Mouse (Mus musculus) hindbrain, postnatal 0 days (tissue): ENCODE measurements at regions not wholly inside any gene's neighbourhood (a gene's known extent, or its start where the extent isn't known, plus 50 kb on each side); places are given as distances from the start of the nearest gene placed in this dataset.

Experiments used
- ATAC-seq: fragments of 200-750 bp; cut with Nextera tagmentation; 2 replicates; pipeline ENCODE4 v1.8.0; 2017; ENCODE audit warnings: mild to moderate bottlenecking, moderate TSS enrichment, moderate library complexity
- DNase-seq: peaks from one replicate; pipeline ENCODE4 v3.0.0-alpha.2; 2015; ENCODE audit warnings: low spot score
- H3K27ac ChIP-seq: fragments of 300-500 bp; sonication (generic); 2 replicates; pipeline ENCODE4 v1.5.1; 2014; ENCODE audit warnings: mild to moderate bottlenecking
- H3K27me3 ChIP-seq: fragments of 300-500 bp; sonication (generic); 2 replicates; pipeline ENCODE4 v1.6.1; 2014; ENCODE audit warnings: low read length, mixed read lengths; ENCODE audit not compliant: insufficient read depth
- H3K36me3 ChIP-seq: fragments of 300-500 bp; sonication (generic); 2 replicates; pipeline ENCODE4 v1.6.1; 2014; ENCODE audit warnings: low read length, mixed read lengths; ENCODE audit not compliant: insufficient read depth
- H3K4me1 ChIP-seq: fragments of 300-500 bp; sonication (generic); 2 replicates; pipeline ENCODE4 v1.6.1; 2014; ENCODE audit warnings: antibody characterized with exemption, low read length, mixed read lengths; ENCODE audit not compliant: insufficient read depth
- H3K4me2 ChIP-seq: fragments of 300-500 bp; sonication (generic); 2 replicates; pipeline ENCODE4 v1.6.1; 2014; ENCODE audit warnings: low read depth, mild to moderate bottlenecking, low read length, moderate library complexity, mixed read lengths
- H3K4me3 ChIP-seq: fragments of 300-500 bp; sonication (generic); 2 replicates; pipeline ENCODE4 v1.5.1; 2014; ENCODE audit warnings: low read length
- H3K9ac ChIP-seq: fragments of 300-500 bp; sonication (generic); replicated peaks from 2 replicates; pipeline ENCODE4 v1.6.1; 2014; ENCODE audit warnings: mild to moderate bottlenecking, low read length, moderate library complexity, mixed read lengths
- H3K9me3 ChIP-seq: fragments of 300-500 bp; sonication (generic); 2 replicates; pipeline ENCODE4 v1.6.1; 2016; ENCODE audit warnings: low read length, mixed read lengths
- CTCF ChIP-seq: IDR thresholded peaks from 2 replicates; pipeline ENCODE4 v1.5.1; 2016; ENCODE audit warnings: antibody characterized with exemption, control low read depth, low read depth
- WGBS: fragments of 180-500 bp; shearing (Covaris S2); extraction: QIAGEN DNeasy Blood & Tissue Kit; methylation state at CpG from one replicate; pipeline ENCODE4 v1.1.7; 2014; 5-methylcytosine and 5-hydroxymethylcytosine counted together

- peak; percentile 53; the same call in 1 of the 2 replicates for ATAC-seq
- no peaks in the 10 kb centered on the region for H3K9me3 ChIP-seq
- DNase-seq = peak; percentile 69
- WGBS = 47% methylated on average over 3 of the region's 3 CpGs
- no peak overlapping the region for H3K4me2 ChIP-seq
- no peaks in the 10 kb centered on the region; the same call in 1 of the 2 replicates for H3K4me1 ChIP-seq
- H3K36me3 ChIP-seq = no peaks in the 10 kb centered on the region
- H3K27me3 ChIP-seq = no peaks in the 10 kb centered on the region
- H3K27ac ChIP-seq = peak overlapping the region; percentile 15
- no peak overlapping the region for H3K4me3 ChIP-seq
- no peak overlapping the region for H3K9ac ChIP-seq
- TF ChIP-seq CTCF = no peak
These were observed 247.7 kb upstream of the 9630041A04Rik start for GRCm38 (mm10) chr9:101613933-101614332.

- Histone ChIP-seq H3K4me1 (no peaks in the 10 kb centered on the region; the same call in 1 of the 2 replicates), H3K4me3 (no peak overlapping the region), H3K4me2 (no peak overlapping the region), H3K9me3 (no peaks in the 10 kb centered on the region), H3K9ac (no peak overlapping the region), H3K27ac (peak overlapping the region; percentile 15; the same call in 1 of the 2 replicates), H3K27me3 (no peaks in the 10 kb centered on the region), H3K36me3 (no peaks in the 10 kb centered on the region)
- DNase-seq = peak; percentile 58
- ATAC-seq = no peak
- 45% methylated on average over 2 of the region's 2 CpGs for WGBS
- TF ChIP-seq CTCF = no peak
These were observed 248.2 kb upstream of the 9630041A04Rik start for GRCm38 (mm10) chr9:101613471-101613870.

GRCm38 (mm10) chr9:101612971-101613370 is 248.7 kb upstream of the 9630041A04Rik start:
- no peaks in the 10 kb centered on the region for H3K9me3 ChIP-seq

GRCm38 (mm10) chr9:101612571-101612970 is 249.1 kb upstream of the 9630041A04Rik start:
- Histone ChIP-seq H3K27ac (no peak overlapping the region), H3K4me2 (no peak overlapping the region), H3K4me3 (no peak overlapping the region), H3K9ac (no peak overlapping the region), H3K4me1 (no peaks in the 10 kb centered on the region; the same call in 1 of the 2 replicates), H3K9me3 (no peaks in the 10 kb centered on the region), H3K36me3 (no peaks in the 10 kb centered on the region), H3K27me3 (no peaks in the 10 kb centered on the region)
- ATAC-seq = no peak
- WGBS = 90% methylated on average over 4 of the region's 4 CpGs
- DNase-seq = no peak
- TF ChIP-seq CTCF = no peak

More at GRCm38 (mm10) chr9:101612971-101613370, 248.7 kb upstream of the 9630041A04Rik start:
- Histone ChIP-seq H3K27me3 (no peaks in the 10 kb centered on the region), H3K4me1 (no peaks in the 10 kb centered on the region; the same call in 1 of the 2 replicates), H3K27ac (no peak overlapping the region), H3K4me3 (no peak overlapping the region), H3K4me2 (no peak overlapping the region), H3K9ac (no peak overlapping the region), H3K36me3 (no peaks in the 10 kb centered on the region)
- no peak for TF ChIP-seq CTCF
- ATAC-seq (no peak), DNase-seq (no peak)
- 72% methylated on average over 5 of the region's 5 CpGs for WGBS

- DNase-seq = peak; percentile 49
- ATAC-seq = no peak
- no peaks in the 10 kb centered on the region for H3K27me3 ChIP-seq
- no peaks in the 10 kb centered on the region for H3K9me3 ChIP-seq
- no peak overlapping the region for H3K4me3 ChIP-seq
- no peaks in the 10 kb centered on the region; the same call in 1 of the 2 replicates for H3K4me1 ChIP-seq
- no peak overlapping the region for H3K27ac ChIP-seq
- WGBS = 33% methylated on average over 3 of the region's 3 CpGs
- TF ChIP-seq CTCF = peak; percentile 72
- no peak overlapping the region for H3K4me2 ChIP-seq
- H3K9ac ChIP-seq = no peak overlapping the region
- no peaks in the 10 kb centered on the region for H3K36me3 ChIP-seq
These were observed 250.2 kb upstream of the 9630041A04Rik start for GRCm38 (mm10) chr9:101611481-101611880.

- 74% methylated on average over 8 of the region's 8 CpGs for WGBS
- DNase-seq (no peak), ATAC-seq (no peak)
These were observed 250.7 kb upstream of the 9630041A04Rik start for GRCm38 (mm10) chr9:101610806-101611443.

GRCm38 (mm10) chr9:101610338-101610737 is 251.3 kb upstream of the 9630041A04Rik start:
- DNase-seq (peak; percentile 45), ATAC-seq (peak; percentile 49; the same call in 1 of the 2 replicates)
- Histone ChIP-seq H3K9me3 (no peaks in the 10 kb centered on the region), H3K4me3 (no peak overlapping the region), H3K9ac (no peak overlapping the region), H3K4me1 (no peaks in the 10 kb centered on the region; the same call in 1 of the 2 replicates), H3K36me3 (no peaks in the 10 kb centered on the region), H3K27ac (no peak overlapping the region), H3K27me3 (no peaks in the 10 kb centered on the region), H3K4me2 (no peak overlapping the region)
- TF ChIP-seq CTCF = no peak
- WGBS = 57% methylated on average over 4 of the region's 4 CpGs

More at GRCm38 (mm10) chr9:101610806-101611443, 250.7 kb upstream of the 9630041A04Rik start:
- Histone ChIP-seq H3K36me3 (no peaks in the 10 kb centered on the region), H3K9ac (no peak overlapping the region), H3K4me1 (no peaks in the 10 kb centered on the region; the same call in 1 of the 2 replicates), H3K9me3 (no peaks in the 10 kb centered on the region), H3K4me2 (no peak overlapping the region), H3K27ac (no peak overlapping the region), H3K27me3 (no peaks in the 10 kb centered on the region), H3K4me3 (no peak overlapping the region)
- no peak for TF ChIP-seq CTCF
